Mouse (Mus musculus) urinary bladder, postnatal 14 days (tissue): Measurements from ENCODE around the gene Pttg1.

Experiments used
- DNase-seq: peaks from one replicate; pipeline ENCODE4 v3.0.0; 2021; ENCODE audit warnings: low spot score

The Pttg1 gene

DNA sequence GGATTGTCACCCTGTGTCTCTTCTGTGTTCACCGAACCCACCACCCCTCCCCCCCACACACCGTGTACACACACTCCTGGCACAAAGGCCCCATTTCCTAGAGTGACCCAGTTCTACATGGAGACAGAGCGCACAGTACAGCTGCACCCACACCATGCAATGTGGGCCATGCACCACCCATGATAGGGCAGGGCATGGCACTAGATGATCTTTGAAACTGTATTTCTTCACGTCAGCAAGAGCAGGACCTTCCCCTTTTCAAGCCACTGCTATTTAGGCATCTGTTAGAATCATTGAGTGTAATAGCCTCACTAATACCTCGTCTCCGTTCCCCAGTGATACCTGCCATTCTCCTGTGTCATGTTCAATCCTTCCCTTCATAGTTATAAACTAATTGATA is 51.1 kb downstream of the Pttg1 start:
- no peak for DNase-seq

DNA sequence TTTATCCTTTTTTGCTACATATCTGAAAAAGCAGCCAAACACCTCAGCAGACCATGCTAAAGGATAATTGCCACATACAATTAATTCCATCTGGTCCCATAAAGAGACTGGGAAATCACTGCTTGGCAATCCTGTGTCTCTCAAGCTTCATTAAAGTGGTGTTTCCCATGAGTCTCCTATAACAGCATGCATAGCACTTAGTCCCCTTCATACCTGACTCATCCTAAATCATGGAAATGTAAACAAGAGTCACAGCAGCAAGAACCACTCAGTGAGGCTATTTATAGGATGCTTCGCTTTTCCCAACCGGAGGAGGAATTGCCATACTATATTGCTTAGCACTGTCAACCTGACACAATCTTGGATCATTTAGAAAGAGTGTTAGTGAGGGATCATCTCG is 52.7 kb downstream of the Pttg1 start:
- no peak for DNase-seq

DNA sequence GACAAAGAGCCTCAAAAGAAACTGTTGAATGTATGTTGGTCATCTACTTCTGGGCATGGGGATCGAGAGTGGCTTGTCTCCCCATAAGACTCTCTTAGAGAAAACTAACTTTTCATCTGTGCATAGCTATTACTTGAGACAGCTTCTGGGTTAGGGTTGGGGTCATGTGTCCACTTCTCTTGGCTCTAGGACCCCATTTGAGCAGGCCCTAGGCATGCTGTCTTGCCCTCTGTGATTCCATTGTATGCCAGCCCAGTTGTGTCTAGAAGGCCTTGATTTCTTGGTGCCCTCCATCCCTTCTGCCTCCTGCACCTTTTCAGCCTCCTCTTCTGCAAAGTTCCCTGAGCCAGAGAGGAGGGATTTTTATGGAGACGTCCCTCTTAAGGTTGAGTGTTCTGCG is 54.2 kb downstream of the Pttg1 start:
- no peak for DNase-seq
